Mouse (Mus musculus): ENCODE results near the gene Wrap53. TPM values are rescaled to one million over a fixed set of nuclear protein-coding genes. Genes with fewer than 3 reads are reported as not detected.
A peak's percentile ranks its signal among the peaks of the same experiment; 100 is the strongest.

Wrap53 gene
- total RNA-seq, 1 experiment from 2014 or later = 3.8 TPM

DNA sequence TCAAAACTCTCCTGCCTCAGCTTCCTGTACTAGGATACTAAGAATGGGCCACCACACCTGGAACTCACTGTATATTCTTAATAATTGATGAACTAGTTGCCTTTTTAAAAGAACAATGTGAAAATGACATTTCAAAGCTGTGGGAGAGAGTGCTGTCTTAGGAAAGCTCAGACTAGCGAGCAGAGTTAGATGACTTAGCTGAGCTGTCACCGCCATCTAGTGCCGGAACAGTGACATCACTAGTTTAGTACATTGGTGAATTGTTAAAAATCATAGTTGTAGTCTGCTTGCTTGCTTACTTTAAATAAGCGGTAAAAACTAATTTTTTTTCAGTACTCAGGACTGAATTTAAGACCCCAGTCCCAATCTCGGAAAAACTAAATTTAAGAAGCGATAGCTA lies 66.2 kb downstream of the Wrap53 start:
- peak; percentile 56; the same call in 1 of the 2 replicates for ATAC-seq (ENCODE audit: extremely low read depth, insufficient number of reproducible peaks, low FRiP score, poor library complexity, severe bottlenecking)

Other genes with a start within 250 kb of the Wrap53 start
- 0.93 and 2.6 TPM in 2 replicates for gene Rnf227, start 239.8 kb downstream of the Wrap53 start, total RNA-seq (2017)
- gene Chd3, start 210.8 kb downstream of the Wrap53 start, total RNA-seq (2017) = 152 and 159 TPM in 2 replicates
- gene Naa38, start 184.8 kb downstream of the Wrap53 start, total RNA-seq (2017) = 34.1 and 39.9 TPM in 2 replicates
- 53.2 and 64.2 TPM in 2 replicates for gene Cyb5d1, start 184.6 kb downstream of the Wrap53 start, total RNA-seq (2017)
- 2.7 and 3.3 TPM in 2 replicates for gene Tmem88, start 182.0 kb downstream of the Wrap53 start, total RNA-seq (2017)
- gene Kdm6b, start 166.6 kb downstream of the Wrap53 start, total RNA-seq (2017) = 18.4 and 23.8 TPM in 2 replicates
- gene Dnah2, start 31.1 kb downstream of the Wrap53 start, total RNA-seq (2017) = 0.12 TPM in 1 of 2 replicates, not detected in the other
- gene Efnb3, start 20.1 kb downstream of the Wrap53 start, total RNA-seq (2017) = 0.47 and 0.49 TPM in 2 replicates
- 38.3 and 39.8 TPM in 2 replicates for gene Trp53, start 104 bp upstream of the Wrap53 start, total RNA-seq (2017)
- gene Atp1b2, start 25.7 kb upstream of the Wrap53 start, total RNA-seq (2017) = not detected in 2 replicates
- not detected in 2 replicates for gene Shbg, start 37.6 kb upstream of the Wrap53 start, total RNA-seq (2017)
- gene Sat2, start 41.8 kb upstream of the Wrap53 start, total RNA-seq (2017) = not detected in 2 replicates
- gene Fxr2, start 52.7 kb upstream of the Wrap53 start, total RNA-seq (2017) = 75.8 and 86.1 TPM in 2 replicates
- gene Sox15, start 75.1 kb upstream of the Wrap53 start, total RNA-seq (2017) = 1.5 and 2.1 TPM in 2 replicates
- 35.6 and 41.3 TPM in 2 replicates for gene Mpdu1, start 82.4 kb upstream of the Wrap53 start, total RNA-seq (2017)
- 82.6 and 91.5 TPM in 2 replicates for gene Cd68, start 85.9 kb upstream of the Wrap53 start, total RNA-seq (2017)
- 265 and 300 TPM in 2 replicates for gene Eif4a1, start 92.2 kb upstream of the Wrap53 start, total RNA-seq (2017)
- 92.3 and 106 TPM in 2 replicates for gene Senp3, start 101.8 kb upstream of the Wrap53 start, total RNA-seq (2017)
- gene Tnfsf13, start 105.5 kb upstream of the Wrap53 start, total RNA-seq (2017) = 3.3 and 3.7 TPM in 2 replicates
- 0.70 and 0.74 TPM in 2 replicates for gene Tnfsf12, start 115.6 kb upstream of the Wrap53 start, total RNA-seq (2017)
- 0.58 and 0.86 TPM in 2 replicates for gene Tnfsfm13, start 115.8 kb upstream of the Wrap53 start, total RNA-seq (2017)
- gene Polr2a, start 178.4 kb upstream of the Wrap53 start, total RNA-seq (2017) = 40.2 and 59.4 TPM in 2 replicates
- not detected in 2 replicates for gene Slc35g3, start 181.7 kb upstream of the Wrap53 start, total RNA-seq (2017)
- gene Zbtb4, start 185.7 kb upstream of the Wrap53 start, total RNA-seq (2017) = 22.0 and 27.8 TPM in 2 replicates
- gene Chrnb1, start 215.7 kb upstream of the Wrap53 start, total RNA-seq (2017) = 3.5 and 5.3 TPM in 2 replicates
- gene Fgf11, start 221.6 kb upstream of the Wrap53 start, total RNA-seq (2017) = not detected in 2 replicates
- 0.58 TPM in 1 of 2 replicates, not detected in the other for gene Tmem102, start 225.4 kb upstream of the Wrap53 start, total RNA-seq (2017)
- gene Gm39566, start 235.0 kb upstream of the Wrap53 start, total RNA-seq (2017) = not detected in 2 replicates
- 0.47 TPM in 1 of 2 replicates, not detected in the other for gene Spem2, start 238.2 kb upstream of the Wrap53 start, total RNA-seq (2017)
- not detected in 2 replicates for gene Spem1, start 241.9 kb upstream of the Wrap53 start, total RNA-seq (2017)

All from neutrophil, adult 5-6 weeks (primary cell).